Mouse (Mus musculus) Patski (cell line): ENCODE measurements around the gene Desi1. TPM values are rescaled to one million over a fixed set of nuclear protein-coding genes. Genes with fewer than 3 reads are reported as not detected.

ENCODE experiments used
- ATAC-seq: fragments of 100-300 bp; one replicate; pipeline ENCODE4 v1.8.0; 2021
- CTCF ChIA-PET: fragments of 350-600 bp; sonication (Branson Sonifier 250); formaldehyde crosslinking; loops from one replicate; lab custom pipeline; 2022; ENCODE audit warnings: inconsistent platforms; lab: Charles Lee
- POLR2A ChIA-PET: fragments of 350-600 bp; sonication (Branson Sonifier 250); formaldehyde crosslinking; loops from one replicate; lab custom pipeline; 2022; ENCODE audit warnings: antibody characterized with exemption, inconsistent platforms; lab: Charles Lee
- DNase-seq: peaks from one replicate; pipeline ENCODE4 v3.0.0-alpha.2; 2011; ENCODE audit warnings: low read depth, low spot score
- H3K27me3 ChIP-seq: fragments of 371-371 bp; one replicate; pipeline ENCODE4 v1.5.1; 2021
- CTCF ChIP-seq: fragments of 100-300 bp; IDR thresholded peaks from one replicate; pipeline ENCODE4 v1.5.1; 2021
- in situ Hi-C: fragments of 300-500 bp; cut with MboI; formaldehyde crosslinking; loops from 3 replicates; pipeline ENCODE4 v1.11.1; 2018; ENCODE audit warnings: low pct_unique_long_range_greater_than_20kb, mixed read lengths
- polyA plus RNA-seq: library from polyadenylated mRNA; unstranded; gene quantifications from one replicate; pipeline ENCODE4 v1.2.3, GENCODE M21; 2021

The Desi1 gene
- polyA plus RNA-seq, 1 experiment from 2014 or later, result 57.0 TPM

- no peak for TF ChIP-seq CTCF
- H3K27me3 ChIP-seq, result no peaks in the 10 kb centered on the region
- ATAC-seq (peak; percentile 47), DNase-seq (no peak)
- in situ Hi-C loops, result no loop called here
- POLR2A ChIA-PET, result no interaction called here
- CTCF ChIA-PET, result no interaction called here
These were observed 13.6 kb upstream of the Desi1 start, which contains the start of gene Snu13 for GRCm38 (mm10) chr15:82047080-82047883. Snu13 (minus strand) TSS chr15:82047598.

GRCm38 (mm10) chr15:82046246-82046891 lies 12.7 kb upstream of the Desi1 start:
- no peak for TF ChIP-seq CTCF
- ChIA-PET CTCF (no interaction called here), POLR2A (no interaction called here)
- in situ Hi-C loops, result no loop called here
- DNase-seq (no peak), ATAC-seq (peak; percentile 31)
- H3K27me3 ChIP-seq, result no peaks in the 10 kb centered on the region

- no peak for ATAC-seq
- no peak for DNase-seq
- in situ Hi-C loops, result no loop called here
These were observed 10.6 kb upstream of the Desi1 start for GRCm38 (mm10) chr15:82044166-82044784.

GRCm38 (mm10) chr15:82040650-82041049 lies 7.0 kb upstream of the Desi1 start:
- CTCF ChIA-PET, result interaction anchor here (1.0 kb wide), 1 partner anchor 44 kb away, joined by 3 read pairs; no protein-coding TSS in a partner anchor
- POLR2A ChIA-PET, result no interaction called here
- DNase-seq (no peak), ATAC-seq (no peak)
- TF ChIP-seq CTCF, result peak; percentile 84
- no peaks in the 10 kb centered on the region for H3K27me3 ChIP-seq
- in situ Hi-C loops, result no loop called here

More at GRCm38 (mm10) chr15:82044166-82044784, 10.6 kb upstream of the Desi1 start:
- POLR2A ChIA-PET, result no interaction called here
- no peaks in the 10 kb centered on the region for H3K27me3 ChIP-seq
- no peak for TF ChIP-seq CTCF
- CTCF ChIA-PET, result interaction anchor here (1.0 to 2.6 kb wide), 4 partner anchors 10 to 192 kb away, joined by 3 to 14 read pairs (median 4); partner anchors contain the start of gene Desi1

GRCm38 (mm10) chr15:82035904-82036689 lies 2.4 kb upstream of the Desi1 start:
- ChIA-PET POLR2A (no interaction called here), CTCF (interaction anchor here (0.6 to 2.9 kb wide), 9 partner anchors 7 to 203 kb away, joined by 3 to 14 read pairs (median 3); no protein-coding TSS in a partner anchor)
- no peaks in the 10 kb centered on the region for H3K27me3 ChIP-seq
- peak; percentile 78 for TF ChIP-seq CTCF
- ATAC-seq (no peak), DNase-seq (no peak)
- in situ Hi-C loops, result no loop called here

GRCm38 (mm10) chr15:82032386-82032785 lies 1.3 kb downstream of the Desi1 start:
- no peak for TF ChIP-seq CTCF
- CTCF ChIA-PET, result no interaction called here
- in situ Hi-C loops, result no loop called here
- ATAC-seq (no peak), DNase-seq (no peak)
- POLR2A ChIA-PET, result no interaction called here
- H3K27me3 ChIP-seq, result no peaks in the 10 kb centered on the region

GRCm38 (mm10) chr15:82027726-82028125 lies 5.9 kb downstream of the Desi1 start:
- CTCF ChIA-PET, result interaction anchor here (1.4 kb wide), 1 partner anchor 8 kb away, joined by 3 read pairs; no protein-coding TSS in a partner anchor
- in situ Hi-C loops, result no loop called here
- ATAC-seq (no peak), DNase-seq (no peak)
- no peaks in the 10 kb centered on the region for H3K27me3 ChIP-seq
- TF ChIP-seq CTCF, result no peak
- POLR2A ChIA-PET, result no interaction called here

- TF ChIP-seq CTCF, result no peak
- ATAC-seq (no peak), DNase-seq (no peak)
- H3K27me3 ChIP-seq, result no peaks in the 10 kb centered on the region
- CTCF ChIA-PET, result interaction anchor here (1.2 to 1.4 kb wide), 2 partner anchors 8 to 10 kb away, joined by 3 read pairs; no protein-coding TSS in a partner anchor
- POLR2A ChIA-PET, result no interaction called here
- in situ Hi-C loops, result no loop called here
These were observed 6.4 kb downstream of the Desi1 start for GRCm38 (mm10) chr15:82027276-82027675.

GRCm38 (mm10) chr15:82023965-82024635 lies 9.6 kb downstream of the Desi1 start:
- POLR2A ChIA-PET, result no interaction called here
- ATAC-seq, result no peak
- CTCF ChIA-PET, result interaction anchor here (0.8 to 1.8 kb wide), 2 partner anchors 11 to 21 kb away, joined by 5 read pairs; no protein-coding TSS in a partner anchor
- in situ Hi-C loops, result no loop called here
- TF ChIP-seq CTCF, result no peak
- no peak for DNase-seq
- H3K27me3 ChIP-seq, result no peaks in the 10 kb centered on the region
